Comparison of ENCODE assay signal across 10 mouse cellular contexts in the genomic region with DNA sequence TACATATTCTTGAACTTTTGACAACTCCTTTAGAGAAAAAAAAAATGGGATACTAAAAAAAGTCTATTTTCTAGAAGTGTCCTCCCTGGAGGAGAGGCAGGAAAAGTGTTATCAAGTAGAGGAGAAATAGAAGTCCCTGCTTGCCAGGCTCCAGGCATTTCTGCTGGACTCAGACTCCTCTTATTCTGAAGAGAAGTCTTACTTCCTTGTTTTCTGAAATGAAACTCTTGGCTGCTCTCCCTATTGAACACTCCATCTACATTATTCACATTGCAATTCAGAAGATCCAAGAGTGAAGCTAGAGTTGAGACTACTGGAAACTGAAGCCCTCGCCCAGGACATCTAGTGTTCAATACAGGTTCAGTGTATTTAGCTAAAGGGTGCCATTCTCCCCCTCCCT. TPM values are rescaled to one million over a fixed set of nuclear protein-coding genes. Genes with fewer than 3 reads are reported as not detected.
DNase-seq lines count a peak whose midpoint lies in the region; ATAC-seq and TF ChIP-seq lines count a peak whose summit lies in the region.
"Had no signal": no experiment of that assay in that cellular context is flagged by ENCODE, and none has a peak within 500 bp of the region (broad histone marks: within the 10 kb centered on the region; RNA-seq: fewer than 3 reads in every experiment).

A gene (plus strand): TSS at position 260 of the 400 bp plus-strand sequence.

- no peaks in the 10 kb centered on the region for H3K79me2 ChIP-seq in liver, adult 2 months (ENCODE audit: control insufficient read depth, insufficient read depth, low read length)

- no peak for TF ChIP-seq EP300 in heart, postnatal 0 days (IDR thresholded peaks at IDR 0.05; ENCODE audit: low read depth)

- H3K4me3 ChIP-seq in liver, adult 2 months (ENCODE audit: insufficient read depth, low read depth, low read length), result no peak within 1 kb of the TSS
- no peak within 1 kb of the TSS for H3K4me3 ChIP-seq in heart, postnatal 0 days (ENCODE audit: low read depth, low read length)
- H3K4me3 ChIP-seq in stomach, embryonic 14.5 days (ENCODE audit: low read depth, low read length), result no peak within 1 kb of the TSS
- H3K4me3 ChIP-seq in midbrain, embryonic 11.5 days (ENCODE audit: low read depth, low read length), result no peak within 1 kb of the TSS
- H3K4me3 ChIP-seq in hindbrain, postnatal 0 days (ENCODE audit: low read length), result no peak within 1 kb of the TSS
- H3K4me3 ChIP-seq: myocyte had no signal

- H3K36me3 ChIP-seq in liver, adult 2 months (ENCODE audit: control insufficient read depth, insufficient read depth, low read length), result no peaks in the 10 kb centered on the region
- H3K36me3 ChIP-seq in heart, postnatal 0 days (replicated peaks; ENCODE audit: control insufficient read depth, insufficient read depth, low read length), result no peaks in the 10 kb centered on the region
- no peaks in the 10 kb centered on the region for H3K36me3 ChIP-seq in stomach, embryonic 14.5 days (ENCODE audit: control insufficient read depth, insufficient read depth, low read length)
- H3K36me3 ChIP-seq in midbrain, embryonic 11.5 days (ENCODE audit: control insufficient read depth, insufficient read depth, low read length), result no peaks in the 10 kb centered on the region
- H3K36me3 ChIP-seq in hindbrain, postnatal 0 days (ENCODE audit: insufficient read depth, low read length), result no peaks in the 10 kb centered on the region

- DNase-seq in liver, adult 2 months (ENCODE audit: extremely low read depth, low read depth, low spot score), result no peak
- DNase-seq in liver, result no peak
- DNase-seq in heart, postnatal 0 days (ENCODE audit: low spot score), result peak; percentile 55
- DNase-seq in large intestine, adult 2 months (ENCODE audit: low read depth, low spot score), result no peak
- DNase-seq in midbrain, embryonic 11.5 days (ENCODE audit: low spot score, missing footprints), result no peak
- no peak for DNase-seq in hindbrain, postnatal 0 days (ENCODE audit: low spot score)
- DNase-seq: cerebellum, postnatal 10 days had no signal

- no peaks in the 10 kb centered on the region for H3K27me3 ChIP-seq in liver, adult 2 months (ENCODE audit: control insufficient read depth, insufficient read depth, low read length)
- H3K27me3 ChIP-seq in heart, postnatal 0 days (ENCODE audit: control insufficient read depth, insufficient read depth, low read length), result no peaks in the 10 kb centered on the region
- H3K27me3 ChIP-seq in stomach, embryonic 14.5 days (ENCODE audit: control insufficient read depth, insufficient read depth, low read length), result no peaks in the 10 kb centered on the region
- H3K27me3 ChIP-seq in midbrain, embryonic 11.5 days (ENCODE audit: control insufficient read depth, insufficient read depth, low read length), result no peaks in the 10 kb centered on the region
- no peaks in the 10 kb centered on the region for H3K27me3 ChIP-seq in hindbrain, postnatal 0 days (ENCODE audit: insufficient read depth, low read length)

- peak within 1 kb of the TSS; percentile 28 for H3K4me2 ChIP-seq in heart, postnatal 0 days (ENCODE audit: low read depth, low read length)
- no peak within 1 kb of the TSS for H3K4me2 ChIP-seq in stomach, embryonic 14.5 days (replicated peaks; ENCODE audit: low read depth, low read length)
- H3K4me2 ChIP-seq in midbrain, embryonic 11.5 days, result no peak within 1 kb of the TSS
- no peak within 1 kb of the TSS for H3K4me2 ChIP-seq in hindbrain, postnatal 0 days (ENCODE audit: low read depth, low read length)

- ATAC-seq in heart, postnatal 0 days (ENCODE audit: insufficient read depth, low read depth), result peak; percentile 41
- no peak for ATAC-seq in stomach, embryonic 14.5 days (ENCODE audit: insufficient number of reproducible peaks, insufficient read depth, low FRiP score, low read depth)
- ATAC-seq in midbrain, embryonic 11.5 days (ENCODE audit: low FRiP score), result no peak
- ATAC-seq in monocyte, adult 5-6 weeks (replicated peaks; ENCODE audit: insufficient number of reproducible peaks, low FRiP score, low TSS enrichment, poor library complexity, severe bottlenecking), result no peak
- no peak for ATAC-seq in hindbrain, postnatal 0 days

- no peaks in the 10 kb centered on the region for H3K9me3 ChIP-seq in heart, postnatal 0 days (replicated peaks; ENCODE audit: control insufficient read depth, low read length)
- H3K9me3 ChIP-seq in stomach, embryonic 14.5 days (ENCODE audit: control insufficient read depth, low read depth, low read length), result no peaks in the 10 kb centered on the region
- H3K9me3 ChIP-seq in midbrain, embryonic 11.5 days (ENCODE audit: control insufficient read depth, low read length), result no peaks in the 10 kb centered on the region
- no peaks in the 10 kb centered on the region for H3K9me3 ChIP-seq in hindbrain, postnatal 0 days (ENCODE audit: low read length)

- H3K4me1 ChIP-seq in liver, adult 2 months (ENCODE audit: control insufficient read depth, insufficient read depth, low read length), result peaks cover 11% of the 10 kb centered on the region
- H3K4me1 ChIP-seq in heart, postnatal 0 days (ENCODE audit: control insufficient read depth, insufficient read depth), result no peaks in the 10 kb centered on the region
- no peaks in the 10 kb centered on the region for H3K4me1 ChIP-seq in stomach, embryonic 14.5 days (ENCODE audit: control insufficient read depth, insufficient read depth, low read length)
- H3K4me1 ChIP-seq in midbrain, embryonic 11.5 days (ENCODE audit: control insufficient read depth, insufficient read depth, low read length), result no peaks in the 10 kb centered on the region
- no peaks in the 10 kb centered on the region for H3K4me1 ChIP-seq in hindbrain, postnatal 0 days (ENCODE audit: insufficient read depth, low read length)

- no peak for TF ChIP-seq CTCF in liver, adult 2 months (IDR thresholded peaks at IDR 0.05; ENCODE audit: low read depth, low read length)
- no peak for TF ChIP-seq CTCF in heart, postnatal 0 days (IDR thresholded peaks at IDR 0.05; ENCODE audit: low read depth)
- TF ChIP-seq CTCF in hindbrain, postnatal 0 days (IDR thresholded peaks at IDR 0.05; ENCODE audit: low read depth), result no peak

- no peak within 1 kb of the TSS for H3K27ac ChIP-seq in liver, adult 2 months (replicated peaks; ENCODE audit: insufficient read depth, low read depth, low read length)
- H3K27ac ChIP-seq in heart, postnatal 0 days (ENCODE audit: low read depth), result peak within 1 kb of the TSS; percentile 30; the same call in 1 of the 2 replicates
- H3K27ac ChIP-seq in stomach, embryonic 14.5 days (ENCODE audit: low read length), result no peak within 1 kb of the TSS
- no peak within 1 kb of the TSS for H3K27ac ChIP-seq in midbrain, embryonic 11.5 days (ENCODE audit: low read depth, low read length)
- H3K27ac ChIP-seq in hindbrain, postnatal 0 days, result no peak within 1 kb of the TSS

- WGBS in liver, adult 2 months, result 73% methylated on average over 1 of the region's 1 CpGs
- 36% methylated on average over 1 of the region's 1 CpGs for WGBS in heart, postnatal 0 days
- WGBS in large intestine, adult 2 months, result 66% methylated on average over 1 of the region's 1 CpGs
- 63% methylated on average over 1 of the region's 1 CpGs for WGBS in stomach, embryonic 14.5 days
- 68% methylated on average over 1 of the region's 1 CpGs for WGBS in midbrain, embryonic 11.5 days
- WGBS in hindbrain, postnatal 0 days, result 96% methylated on average over 1 of the region's 1 CpGs

- TF ChIP-seq POLR2A in liver, adult 2 months (IDR thresholded peaks at IDR 0.05; ENCODE audit: extremely low read depth, insufficient read depth, low read length), result no peak

- H3K9ac ChIP-seq in liver, adult 2 months (ENCODE audit: low read depth, low read length), result no peak within 1 kb of the TSS
- H3K9ac ChIP-seq in heart, postnatal 0 days (replicated peaks; ENCODE audit: low read depth, low read length), result no peak within 1 kb of the TSS
- no peak within 1 kb of the TSS for H3K9ac ChIP-seq in stomach, embryonic 14.5 days (replicated peaks; ENCODE audit: low read depth, low read length)
- H3K9ac ChIP-seq in midbrain, embryonic 11.5 days (ENCODE audit: low read length), result no peak within 1 kb of the TSS
- H3K9ac ChIP-seq in hindbrain, postnatal 0 days (replicated peaks; ENCODE audit: low read length), result no peak within 1 kb of the TSS

RNA-seq across cellular contexts. Expression of the gene that starts here (rescaled TPM):
- 182 and 199 TPM in 2 replicates for total RNA-seq in liver, adult 2 months (2014; rRNA removed)
- polyA plus RNA-seq in liver, adult 2 months (2012; rRNA removed), result 20.3 and 25.8 TPM in 2 replicates
- 0.04 and 1.6 TPM in 2 replicates for total RNA-seq in heart, postnatal 0 days (2014; rRNA removed; ENCODE audit: low replicate concordance)
- 1.3 and 1.4 TPM in 2 replicates for polyA plus RNA-seq in heart, postnatal 0 days (2015; fragmentation: Nextera tagmentation; extraction: Ambion mirVana)
- 7.9 and 10.5 TPM in 2 replicates for polyA plus RNA-seq in large intestine, adult 2 months (2012; rRNA removed)
- 94.6 and 98.8 TPM in 2 replicates for polyA plus RNA-seq in stomach, embryonic 14.5 days (2014; fragmentation: Nextera tagmentation; extraction: Ambion mirVana)
- 0.31 and 0.39 TPM in 2 replicates for polyA plus RNA-seq in midbrain, embryonic 11.5 days (2014; fragmentation: Nextera tagmentation; extraction: Ambion mirVana)
- total RNA-seq in monocyte, adult 5-6 weeks (2017), result not detected in 3 replicates
- total RNA-seq in hindbrain, postnatal 0 days (2014; rRNA removed), result 0.73 and 1.1 TPM in 2 replicates
- polyA plus RNA-seq in hindbrain, postnatal 0 days (2015; fragmentation: Nextera tagmentation; extraction: Ambion mirVana), result 5.9 and 6.4 TPM in 2 replicates
- polyA plus RNA-seq: myocyte had no signal

Comparison
In these comparisons a context has a peak if more than half of its experiments do, and no peak if none do; other contexts are left out.
1. RNA of the gene that starts here (total RNA-seq): 182 to 199 TPM in liver, adult 2 months; 0.04 to 1.6 TPM in heart, postnatal 0 days, 0.73 to 1.1 TPM in hindbrain, postnatal 0 days and not detected in monocyte, adult 5-6 weeks; every median in the first group is over 10 times any median in the second.